Mouse (Mus musculus) G1E (cell line): ENCODE results near the gene Mrpl23. TPM values are rescaled to one million over a fixed set of nuclear protein-coding genes. Genes with fewer than 3 reads are reported as not detected.

ENCODE experiments used
- ATAC-seq: 2 replicates; pipeline ENCODE4 v1.8.0; 2016; ENCODE audit warnings: mild to moderate bottlenecking; ENCODE audit not compliant: insufficient number of reproducible peaks, poor library complexity, low FRiP score, severe bottlenecking; ENCODE audit errors: extremely low read depth
- DNase-seq: peaks from one replicate; pipeline ENCODE4 v3.0.0; 2012; ENCODE audit warnings: low spot score
- H3K27me3 ChIP-seq: 2 replicates; pipeline ENCODE4 v1.6.1; 2012; ENCODE audit warnings: mild to moderate bottlenecking, low read length, inconsistent platforms; ENCODE audit not compliant: insufficient read depth
- H3K36me3 ChIP-seq: replicated peaks from 2 replicates; pipeline ENCODE3; 2012; ENCODE audit warnings: mild to moderate bottlenecking, inconsistent platforms
- H3K4me1 ChIP-seq: 2 replicates; pipeline ENCODE4 v1.6.1; 2012; ENCODE audit warnings: low read depth, low read length, inconsistent platforms, mixed read lengths; ENCODE audit not compliant: insufficient read depth
- H3K4me3 ChIP-seq: 2 replicates; pipeline ENCODE4 v1.5.1; 2012; ENCODE audit warnings: low read depth, mild to moderate bottlenecking, inconsistent platforms, low read length, moderate library complexity, mixed read lengths
- H3K9me3 ChIP-seq: replicated peaks from 2 replicates; pipeline ENCODE4 v1.6.1; 2012; ENCODE audit warnings: inconsistent platforms
- CTCF ChIP-seq: IDR thresholded peaks from 2 replicates; pipeline ENCODE4 v1.5.1; 2012; ENCODE audit warnings: low read depth, low read length, inconsistent platforms, mixed read lengths
- GATA1 ChIP-seq: IDR thresholded peaks from 2 replicates; pipeline ENCODE4 v1.6.1; 2012; ENCODE audit warnings: borderline replicate concordance, low read length, inconsistent platforms, mixed read lengths
- GATA2 ChIP-seq: IDR thresholded peaks from 2 replicates; pipeline ENCODE4 v1.6.1; 2012; ENCODE audit warnings: low read depth, low read length, inconsistent platforms, borderline replicate concordance
- POLR2AphosphoS5 ChIP-seq: IDR thresholded peaks from 2 replicates; pipeline ENCODE4 v1.6.1; 2012; ENCODE audit warnings: low read depth, low read length, inconsistent platforms; ENCODE audit not compliant: insufficient replicate concordance
- TAL1 ChIP-seq: conservative IDR thresholded peaks from 2 replicates; pipeline ENCODE4 v1.6.1; 2012; ENCODE audit warnings: low read depth, low read length, inconsistent platforms, mixed read lengths
- polyA plus RNA-seq: library from polyadenylated mRNA; stranded (reverse); fragments of >175 nt; gene quantifications from 2 replicates; pipeline ENCODE4 v1.2.3, GENCODE M21; 2012
- total RNA-seq, 2 experiments: library from RNA; stranded (forward) in 1 of 2; stranded (reverse) in 1 of 2; fragments of 200-1000 nt in 1 of 2; fragments of >200 nt in 1 of 2; fragmentation: Nextera tagmentation in 1 of 2; gene quantifications; 2 replicates each; pipeline ENCODE4 v1.2.3; 2014 to 2017

The Mrpl23 gene
- total and polyA plus RNA-seq, 3 experiments: 30.3 to 54.4 (median 33.1) TPM

GRCm38 (mm10) chr7:142570565-142570964 is 38.1 kb downstream of the Mrpl23 start:
- ATAC-seq: no peak
- no peaks in the 10 kb centered on the region for H3K4me1 ChIP-seq
- DNase-seq: no peak
- no peaks in the 10 kb centered on the region for H3K36me3 ChIP-seq
- no peaks in the 10 kb centered on the region for H3K9me3 ChIP-seq
- no peak for TF ChIP-seq TAL1
- TF ChIP-seq POLR2AphosphoS5: no peak
- no peak for TF ChIP-seq CTCF
- no peak for TF ChIP-seq GATA2
- no peak for TF ChIP-seq GATA1
- peaks cover 21% of the 10 kb centered on the region for H3K27me3 ChIP-seq
- no peak overlapping the region for H3K4me3 ChIP-seq

GRCm38 (mm10) chr7:142571458-142572220 is 39.2 kb downstream of the Mrpl23 start:
- no peak overlapping the region for H3K4me3 ChIP-seq
- peaks cover 20% of the 10 kb centered on the region for H3K27me3 ChIP-seq
- no peak for DNase-seq
- TF ChIP-seq GATA1 (no peak), CTCF (no peak), GATA2 (no peak), POLR2AphosphoS5 (no peak), TAL1 (no peak)
- no peaks in the 10 kb centered on the region for H3K9me3 ChIP-seq
- ATAC-seq: no peak
- no peaks in the 10 kb centered on the region for H3K36me3 ChIP-seq
- H3K4me1 ChIP-seq: no peaks in the 10 kb centered on the region

GRCm38 (mm10) chr7:142572343-142572742 is 39.9 kb downstream of the Mrpl23 start:
- no peaks in the 10 kb centered on the region for H3K4me1 ChIP-seq

GRCm38 (mm10) chr7:142572992-142573391 is 40.5 kb downstream of the Mrpl23 start:
- DNase-seq: no peak
- Histone ChIP-seq H3K4me3 (no peak overlapping the region), H3K4me1 (no peaks in the 10 kb centered on the region), H3K9me3 (no peaks in the 10 kb centered on the region), H3K27me3 (peaks cover 24% of the 10 kb centered on the region), H3K36me3 (no peaks in the 10 kb centered on the region)
- no peak for TF ChIP-seq GATA2
- TF ChIP-seq CTCF: no peak
- TF ChIP-seq TAL1: no peak
- TF ChIP-seq POLR2AphosphoS5: no peak
- no peak for TF ChIP-seq GATA1
- ATAC-seq: no peak

More at GRCm38 (mm10) chr7:142572343-142572742, 39.9 kb downstream of the Mrpl23 start:
- Histone ChIP-seq H3K9me3 (no peaks in the 10 kb centered on the region), H3K36me3 (no peaks in the 10 kb centered on the region), H3K27me3 (peaks cover 24% of the 10 kb centered on the region), H3K4me3 (no peak overlapping the region)
- no peak for ATAC-seq
- DNase-seq: no peak
- TF ChIP-seq POLR2AphosphoS5 (no peak), GATA1 (no peak), TAL1 (no peak), GATA2 (no peak), CTCF (no peak)

- DNase-seq (no peak), ATAC-seq (no peak)
- H3K4me3 ChIP-seq: no peak overlapping the region
- H3K36me3 ChIP-seq: no peaks in the 10 kb centered on the region
- no peak for TF ChIP-seq GATA1
- TF ChIP-seq POLR2AphosphoS5: no peak
- no peak for TF ChIP-seq GATA2
- no peak for TF ChIP-seq TAL1
- TF ChIP-seq CTCF: no peak
- H3K4me1 ChIP-seq: no peaks in the 10 kb centered on the region
- no peaks in the 10 kb centered on the region for H3K9me3 ChIP-seq
- H3K27me3 ChIP-seq: peaks cover 24% of the 10 kb centered on the region
Observed at GRCm38 (mm10) chr7:142574155-142574660, 41.7 kb downstream of the Mrpl23 start.

GRCm38 (mm10) chr7:142574826-142575351 is 42.4 kb downstream of the Mrpl23 start:
- Histone ChIP-seq H3K4me3 (no peak overlapping the region), H3K27me3 (peaks cover 24% of the 10 kb centered on the region; the same call in 1 of the 2 replicates), H3K9me3 (peaks cover 2% of the 10 kb centered on the region), H3K4me1 (no peaks in the 10 kb centered on the region), H3K36me3 (no peaks in the 10 kb centered on the region)
- ATAC-seq (no peak), DNase-seq (no peak)
- TF ChIP-seq GATA2 (no peak), POLR2AphosphoS5 (no peak), GATA1 (no peak), TAL1 (no peak), CTCF (no peak)
